ENCODE assay signal across 20 mouse cellular contexts in genomic region chr14:76276655-76277054, GRCm38 (mm10).
DNase-seq lines count a peak whose midpoint lies in the region; ATAC-seq lines count a peak whose summit lies in the region.
"Had no signal": no experiment of that assay in that cellular context is flagged by ENCODE, and none has a peak within 500 bp of the region (broad histone marks: within the 10 kb centered on the region; RNA-seq: fewer than 3 reads in every experiment).

No protein-coding gene starts in this region.

- no peak overlapping the region for H3K9ac ChIP-seq in heart, embryonic 11.5 days (ENCODE audit: low read depth, low read length)
- H3K9ac ChIP-seq in heart, embryonic 13.5 days = no peak overlapping the region
- H3K9ac ChIP-seq: embryonic facial prominence, embryonic 12.5 days; forebrain, embryonic 15.5 days; heart, embryonic 15.5 days; hindbrain, embryonic 12.5 days had no signal

- 0 out of 2 replicates have a peak overlapping the region, but pooled peaks have one; percentile 1 for H3K27ac ChIP-seq in heart, embryonic 10.5 days
- H3K27ac ChIP-seq in heart, embryonic 11.5 days (ENCODE audit: low read depth, low read length) = 0 out of 2 replicates have a peak overlapping the region, but pooled peaks have one; percentile 1
- 0 out of 2 replicates have a peak overlapping the region, but pooled peaks have one; percentile 2 for H3K27ac ChIP-seq in heart, embryonic 13.5 days (replicated peaks)
- H3K27ac ChIP-seq: embryonic facial prominence, embryonic 12.5 days; forebrain, embryonic 15.5 days; heart, embryonic 15.5 days; hindbrain, embryonic 12.5 days had no signal

- ATAC-seq in heart, embryonic 11.5 days (replicated peaks; ENCODE audit: insufficient number of reproducible peaks, low FRiP score, low TSS enrichment) = no peak
- no peak for ATAC-seq in heart, embryonic 13.5 days (ENCODE audit: extremely low read depth, insufficient number of reproducible peaks, low FRiP score, low TSS enrichment)
- ATAC-seq: forebrain, embryonic 15.5 days; hindbrain, embryonic 16.5 days; inflammation-experienced regulatory T-cells, adult 6 months; intestine, postnatal 0 days had no signal

- no peaks in the 10 kb centered on the region for H3K36me3 ChIP-seq in heart, embryonic 10.5 days
- no peaks in the 10 kb centered on the region for H3K36me3 ChIP-seq in heart, embryonic 11.5 days (ENCODE audit: control insufficient read depth, insufficient read depth, low read length)
- H3K36me3 ChIP-seq in heart, embryonic 13.5 days = no peaks in the 10 kb centered on the region
- H3K36me3 ChIP-seq: embryonic facial prominence, embryonic 12.5 days; forebrain, embryonic 15.5 days; heart, embryonic 15.5 days; hindbrain, embryonic 12.5 days had no signal

- no peaks in the 10 kb centered on the region for H3K9me3 ChIP-seq in heart, embryonic 10.5 days
- no peaks in the 10 kb centered on the region for H3K9me3 ChIP-seq in heart, embryonic 11.5 days (replicated peaks; ENCODE audit: control insufficient read depth, low read length)
- H3K9me3 ChIP-seq in heart, embryonic 13.5 days = no peaks in the 10 kb centered on the region; the same call in 1 of the 2 replicates
- H3K9me3 ChIP-seq: forebrain, embryonic 15.5 days; heart, embryonic 15.5 days; hindbrain, embryonic 12.5 days had no signal

- no peak overlapping the region for H3K4me3 ChIP-seq in heart, embryonic 10.5 days
- H3K4me3 ChIP-seq in heart, embryonic 11.5 days (ENCODE audit: low read depth, low read length) = no peak overlapping the region
- no peak overlapping the region for H3K4me3 ChIP-seq in heart, embryonic 13.5 days
- H3K4me3 ChIP-seq: embryonic facial prominence, embryonic 12.5 days; forebrain, embryonic 15.5 days; heart, embryonic 15.5 days; hindbrain, embryonic 12.5 days had no signal

- H3K4me2 ChIP-seq in heart, embryonic 11.5 days = peak overlapping the region; percentile 36
- peak overlapping the region; percentile 20 for H3K4me2 ChIP-seq in heart, embryonic 13.5 days
- H3K4me2 ChIP-seq: embryonic facial prominence, embryonic 12.5 days; forebrain, embryonic 15.5 days; heart, embryonic 15.5 days; hindbrain, embryonic 12.5 days had no signal

- intact Hi-C loops in heart, postnatal 25 days (cut with DNase I) = no loop called here
- intact Hi-C loops in heart, postnatal 10 days (cut with DNase I) = no loop called here

- WGBS in heart, embryonic 10.5 days = 22% methylated on average over 9 of the region's 9 CpGs
- WGBS in heart, embryonic 11.5 days (ENCODE audit: insufficient replicate concordance) = 18% methylated on average over 9 of the region's 9 CpGs
- 11% methylated on average over 9 of the region's 9 CpGs for WGBS in heart, embryonic 13.5 days

- no peaks in the 10 kb centered on the region for H3K27me3 ChIP-seq in heart, embryonic 10.5 days (ENCODE audit: insufficient read depth, poor library complexity, severe bottlenecking)
- no peaks in the 10 kb centered on the region for H3K27me3 ChIP-seq in heart, embryonic 11.5 days (ENCODE audit: control insufficient read depth, insufficient read depth, low read length)
- no peaks in the 10 kb centered on the region for H3K27me3 ChIP-seq in heart, embryonic 13.5 days (replicated peaks)
- H3K27me3 ChIP-seq: embryonic facial prominence, embryonic 12.5 days; forebrain, embryonic 15.5 days; heart, embryonic 15.5 days; hindbrain, embryonic 12.5 days had no signal

- DNase-seq in heart, embryonic 10.5 days (ENCODE audit: low spot score) = no peak
- no peak for DNase-seq in heart, postnatal 25 days (ENCODE audit: low spot score)
- DNase-seq in heart, postnatal 10 days = peak; percentile 24 to 27
- DNase-seq in ovary, adult 18-20 months (ENCODE audit: low spot score) = no peak
- DNase-seq in kidney, adult 18-20 months = no peak
- DNase-seq in gastrocnemius, adult 8-10 months (ENCODE audit: low spot score in 2 of 2) = no peak
- DNase-seq: adrenal gland, adult 8-10 months; adrenal gland, postnatal 36 days; cerebellum, adult 2 months; cerebellum, postnatal 10 days; gastrocnemius, postnatal 10 days had no signal

- peaks cover 12% of the 10 kb centered on the region for H3K4me1 ChIP-seq in heart, embryonic 10.5 days
- peaks cover 5% of the 10 kb centered on the region for H3K4me1 ChIP-seq in heart, embryonic 11.5 days (ENCODE audit: control insufficient read depth, insufficient read depth, low read length)
- H3K4me1 ChIP-seq in heart, embryonic 13.5 days = peaks cover 11% of the 10 kb centered on the region
- H3K4me1 ChIP-seq: forebrain, embryonic 15.5 days had no signal

Comparison
In these comparisons a context has a peak if more than half of its experiments do, and no peak if none do; other contexts are left out.
1. DNase-seq: peak in heart, postnatal 10 days (2 of 2); none in heart, embryonic 10.5 days (single experiment), heart, postnatal 25 days (single experiment), ovary, adult 18-20 months (single experiment), kidney, adult 18-20 months (single experiment) and gastrocnemius, adult 8-10 months (0 of 2).
2. Peak in every context shown above with its lines, with median percentiles within 50 percentile points of each other: H3K27ac ChIP-seq.